Mouse (Mus musculus): ENCODE measurements at regions not wholly inside any gene's neighbourhood (a gene's known extent, or its start where the extent isn't known, plus 50 kb on each side); places are given as distances from the start of the nearest gene placed in this dataset.

DNA sequence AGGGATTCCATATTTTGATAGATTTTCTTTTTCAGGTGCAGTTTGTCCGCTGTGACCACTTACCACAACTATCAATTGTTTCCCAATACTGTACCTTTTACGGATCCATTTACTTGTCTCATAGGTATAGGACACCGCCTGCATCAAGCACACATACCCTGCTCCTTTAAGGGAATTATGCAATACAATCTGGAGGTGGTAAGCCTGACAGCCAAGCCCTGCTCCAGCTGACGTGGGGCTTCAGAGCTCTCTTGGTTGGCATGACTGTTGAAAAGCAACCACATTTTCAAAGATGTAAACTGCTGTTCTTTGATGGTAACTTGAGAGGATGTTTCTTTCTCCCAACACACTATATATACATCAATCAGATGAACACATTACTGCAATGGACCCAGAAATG, 288.2 kb downstream of the Lrig3 start:
- TF ChIP-seq CTCF (IDR thresholded peaks at IDR 0.05; ENCODE audit: low read depth, low read length) (no peak), POLR2A (IDR thresholded peaks at IDR 0.05; ENCODE audit: insufficient read depth, low read length) (no peak), EP300 (IDR thresholded peaks at IDR 0.05; ENCODE audit: insufficient read depth, low read depth, low read length) (no peak)
